Mouse (Mus musculus) left cerebral cortex, adult 11 months (tissue): ENCODE data around the gene Ahcy.
"Not testable (repeated sequence)": the region's sequence is repeated elsewhere in the genome, so short reads cannot be mapped to it uniquely, and the experiment has no call there.

ENCODE experiments used
- DNase-seq: peaks from one replicate; pipeline ENCODE4 v3.0.0; 2022; ENCODE audit warnings: low spot score

Ahcy gene

GRCm38 (mm10) chr2:155074766-155075330 is 551 bp upstream of the Ahcy start:
- no peak for DNase-seq

GRCm38 (mm10) chr2:155073347-155073746 is 950 bp downstream of the Ahcy start:
- DNase-seq, result no peak

- no peak for DNase-seq
Observed at GRCm38 (mm10) chr2:155072353-155073145, 1.7 kb downstream of the Ahcy start.

- DNase-seq, result no peak
Observed at GRCm38 (mm10) chr2:155071027-155071426, 3.3 kb downstream of the Ahcy start.

GRCm38 (mm10) chr2:155057361-155057760 is 16.9 kb downstream of the Ahcy start:
- DNase-seq, result no peak

GRCm38 (mm10) chr2:155056076-155056578 is 18.2 kb downstream of the Ahcy start:
- no peak for DNase-seq

GRCm38 (mm10) chr2:155054672-155055071 is 19.6 kb downstream of the Ahcy start:
- no peak for DNase-seq

GRCm38 (mm10) chr2:155053512-155053911 is 20.8 kb downstream of the Ahcy start:
- DNase-seq, result not testable (repeated sequence)

GRCm38 (mm10) chr2:155052681-155053080 is 21.6 kb downstream of the Ahcy start:
- no peak for DNase-seq

GRCm38 (mm10) chr2:155051622-155052351 is 22.5 kb downstream of the Ahcy start:
- DNase-seq, result no peak

GRCm38 (mm10) chr2:155050504-155051236 is 23.6 kb downstream of the Ahcy start:
- DNase-seq, result peak; percentile 79

GRCm38 (mm10) chr2:155050108-155050503 is 24.2 kb downstream of the Ahcy start:
- no peak for DNase-seq

- DNase-seq, result no peak
Observed at GRCm38 (mm10) chr2:155047452-155048178, 26.7 kb downstream of the Ahcy start.

GRCm38 (mm10) chr2:155046803-155047202 is 27.5 kb downstream of the Ahcy start:
- no peak for DNase-seq

- DNase-seq, result no peak
Observed at GRCm38 (mm10) chr2:155045075-155045474, 29.2 kb downstream of the Ahcy start.

GRCm38 (mm10) chr2:155044542-155044941 is 29.8 kb downstream of the Ahcy start:
- no peak for DNase-seq

- no peak for DNase-seq
Observed at GRCm38 (mm10) chr2:155039956-155040355, 34.3 kb downstream of the Ahcy start.

- no peak for DNase-seq
Observed at GRCm38 (mm10) chr2:155032938-155033710, 41.2 kb downstream of the Ahcy start.

GRCm38 (mm10) chr2:155030831-155031230 is 43.5 kb downstream of the Ahcy start:
- no peak for DNase-seq

- not testable (repeated sequence) for DNase-seq
Observed at GRCm38 (mm10) chr2:155020247-155020826, 54.0 kb downstream of the Ahcy start.
